Mouse (Mus musculus) thymus, adult 2 months (tissue): ENCODE results near the gene Aldh1a7. TPM values are rescaled to one million over a fixed set of nuclear protein-coding genes. Genes with fewer than 3 reads are reported as not detected.

Source experiments
- DNase-seq: peaks from one replicate; pipeline ENCODE4 v3.0.0; 2021
- H3K27ac ChIP-seq: fragments of 200-500 bp; 2 replicates; pipeline ENCODE4 v1.5.1; 2012; ENCODE audit warnings: low read length, control low read depth; ENCODE audit not compliant: control insufficient read depth, insufficient read depth
- H3K27me3 ChIP-seq: fragments of 200-500 bp; 2 replicates; pipeline ENCODE4 v1.6.1; 2012; ENCODE audit warnings: mild to moderate bottlenecking, low read length, moderate library complexity, mixed read lengths; ENCODE audit not compliant: control insufficient read depth, insufficient read depth
- H3K36me3 ChIP-seq: fragments of 200-500 bp; 2 replicates; pipeline ENCODE4 v1.6.1; 2012; ENCODE audit warnings: mild to moderate bottlenecking, low read length, moderate library complexity; ENCODE audit not compliant: control insufficient read depth, insufficient read depth
- H3K4me1 ChIP-seq: fragments of 200-500 bp; replicated peaks from 2 replicates; pipeline ENCODE4 v1.6.1; 2012; ENCODE audit warnings: low read length; ENCODE audit not compliant: control insufficient read depth, insufficient read depth
- H3K4me3 ChIP-seq: fragments of 200-500 bp; 2 replicates; pipeline ENCODE4 v1.5.1; 2012; ENCODE audit warnings: mild to moderate bottlenecking, low read length, control low read depth, moderate library complexity; ENCODE audit not compliant: control insufficient read depth, insufficient read depth
- CTCF ChIP-seq: fragments of 200-500 bp; IDR thresholded peaks from 2 replicates; pipeline ENCODE4 v1.5.1; 2012; ENCODE audit warnings: mild to moderate bottlenecking, control low read depth, low read length, moderate library complexity, borderline replicate concordance; ENCODE audit not compliant: control insufficient read depth, poor library complexity, insufficient read depth; ENCODE audit errors: extremely low read depth
- POLR2A ChIP-seq: fragments of 200-500 bp; IDR thresholded peaks from 2 replicates; pipeline ENCODE4 v1.6.1; 2012; ENCODE audit warnings: mild to moderate bottlenecking, low read length, control low read depth, moderate library complexity; ENCODE audit not compliant: control insufficient read depth, poor library complexity, insufficient read depth; ENCODE audit errors: extremely low read depth
- WGBS: fragments of 180-500 bp; shearing (Covaris S2); methylation state at CpG from one replicate; pipeline ENCODE4 v1.1.7; 2018; 5-methylcytosine and 5-hydroxymethylcytosine counted together
- polyA plus RNA-seq: library from polyadenylated mRNA; depleted of rRNA; stranded (reverse); fragments of >200 nt; gene quantifications from 2 replicates; pipeline ENCODE4 v1.2.3, GENCODE M21; 2012; rRNA removed

Gene Aldh1a7
- polyA plus RNA-seq, result 1.1 and 1.2 TPM in 2 replicates

DNA sequence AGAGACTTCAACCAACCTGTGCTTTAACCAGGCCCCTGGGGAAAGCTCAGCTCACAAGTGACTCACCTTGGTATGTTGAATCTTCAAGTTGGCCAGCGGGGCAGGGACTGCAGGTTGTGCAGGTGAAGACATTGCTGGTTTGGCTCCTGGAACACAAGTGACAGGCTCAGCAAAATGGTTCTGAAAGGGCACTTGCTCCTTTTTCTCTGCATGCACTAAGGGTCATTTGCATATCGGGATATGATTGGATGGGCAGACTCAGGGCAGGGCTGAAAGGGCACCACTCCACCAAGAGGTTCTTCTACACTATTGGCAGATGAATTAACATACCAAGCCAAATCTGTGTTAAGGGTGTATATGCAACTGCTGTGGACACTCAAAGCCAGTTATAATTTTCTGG, at the start of gene Aldh1a7:
Aldh1a7 (minus strand) TSS at position 182 of the 400 bp plus-strand sequence.
- DNase-seq, result no peak
- H3K27me3 ChIP-seq, result no peaks in the 10 kb centered on the region
- H3K36me3 ChIP-seq, result no peaks in the 10 kb centered on the region
- TF ChIP-seq POLR2A, result no peak
- no peak for TF ChIP-seq CTCF
- 84% methylated on average over 2 of the region's 2 CpGs for WGBS
- H3K4me1 ChIP-seq, result no peaks in the 10 kb centered on the region
- H3K27ac ChIP-seq, result no peak within 1 kb of the TSS
- no peak within 1 kb of the TSS for H3K4me3 ChIP-seq

DNA sequence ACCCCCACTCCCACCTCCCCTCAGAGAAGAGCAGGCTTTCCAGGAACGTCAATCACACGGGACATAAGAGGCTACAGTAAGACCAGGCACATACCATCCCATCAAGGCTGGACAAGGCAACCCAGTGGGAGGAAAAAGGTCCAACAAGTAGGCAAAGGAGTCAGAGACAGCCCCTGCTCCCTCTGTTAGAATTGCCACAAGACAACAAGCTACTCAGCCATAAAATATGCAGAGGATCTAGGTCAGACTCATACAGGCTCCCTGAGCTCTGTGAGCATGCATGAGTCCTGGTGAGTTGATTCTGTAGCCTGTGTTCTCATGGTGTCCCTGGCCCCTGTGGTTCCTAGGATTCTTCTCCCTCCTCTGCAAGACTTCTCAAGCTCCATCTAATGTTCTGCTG, 48.3 kb upstream of the Aldh1a7 start:
- TF ChIP-seq CTCF (no peak), POLR2A (no peak)
- WGBS, result 76% methylated on average over 2 of the region's 2 CpGs
- no peaks in the 10 kb centered on the region for H3K27me3 ChIP-seq
- no peak for DNase-seq
- no peak overlapping the region for H3K4me3 ChIP-seq
- H3K36me3 ChIP-seq, result no peaks in the 10 kb centered on the region
- no peak overlapping the region for H3K27ac ChIP-seq
- no peaks in the 10 kb centered on the region; the same call in 1 of the 2 replicates for H3K4me1 ChIP-seq

DNA sequence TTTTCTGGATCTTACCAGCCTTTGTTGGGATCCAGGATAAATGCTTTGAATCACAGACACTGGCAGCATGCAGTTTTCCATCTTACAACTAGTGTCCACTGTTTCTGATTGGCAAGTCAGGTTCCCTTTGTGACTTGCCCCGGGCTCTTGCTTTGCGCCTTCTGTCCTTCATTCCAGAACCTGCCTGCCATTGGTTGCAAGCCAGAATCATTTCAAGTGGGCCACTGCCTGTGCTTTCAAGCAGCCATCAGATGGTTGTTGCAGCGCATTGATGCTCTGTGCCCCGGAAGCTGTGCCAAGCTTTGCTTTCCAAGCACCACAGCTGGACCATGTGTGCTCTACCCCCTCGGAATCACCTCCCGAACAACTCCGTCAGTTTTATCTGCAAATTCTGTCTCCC, 46.6 kb upstream of the Aldh1a7 start:
- Histone ChIP-seq H3K27me3 (no peaks in the 10 kb centered on the region), H3K4me1 (no peaks in the 10 kb centered on the region; the same call in 1 of the 2 replicates), H3K36me3 (no peaks in the 10 kb centered on the region), H3K27ac (no peak overlapping the region), H3K4me3 (no peak overlapping the region)
- DNase-seq, result no peak
- WGBS, result 94% methylated on average over 7 of the region's 7 CpGs
- TF ChIP-seq POLR2A (no peak), CTCF (no peak)

DNA sequence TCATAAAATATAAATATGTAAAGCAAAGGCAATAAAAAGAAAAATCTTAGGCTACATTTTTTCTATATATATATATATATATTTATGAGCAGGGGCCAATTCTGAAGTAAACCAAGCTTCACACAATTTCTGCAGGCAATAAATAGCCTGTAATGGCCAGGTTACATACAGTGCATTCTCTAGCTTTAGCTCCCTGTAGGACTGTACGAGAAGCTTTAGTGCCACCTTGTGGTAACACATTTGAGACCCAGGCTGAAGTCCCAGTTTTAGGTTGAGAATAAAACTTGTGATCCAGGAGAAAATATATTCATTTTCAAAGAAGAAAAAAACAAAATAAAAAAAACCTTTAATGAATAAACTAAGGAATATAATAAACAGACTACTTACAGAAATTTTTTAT, 36.9 kb upstream of the Aldh1a7 start:
- 21% methylated on average over 1 of the region's 1 CpGs for WGBS
- DNase-seq, result no peak
- no peaks in the 10 kb centered on the region for H3K36me3 ChIP-seq
- H3K4me3 ChIP-seq, result no peak overlapping the region
- no peaks in the 10 kb centered on the region for H3K27me3 ChIP-seq
- TF ChIP-seq POLR2A (no peak), CTCF (no peak)
- H3K4me1 ChIP-seq, result no peaks in the 10 kb centered on the region
- H3K27ac ChIP-seq, result no peak overlapping the region

DNA sequence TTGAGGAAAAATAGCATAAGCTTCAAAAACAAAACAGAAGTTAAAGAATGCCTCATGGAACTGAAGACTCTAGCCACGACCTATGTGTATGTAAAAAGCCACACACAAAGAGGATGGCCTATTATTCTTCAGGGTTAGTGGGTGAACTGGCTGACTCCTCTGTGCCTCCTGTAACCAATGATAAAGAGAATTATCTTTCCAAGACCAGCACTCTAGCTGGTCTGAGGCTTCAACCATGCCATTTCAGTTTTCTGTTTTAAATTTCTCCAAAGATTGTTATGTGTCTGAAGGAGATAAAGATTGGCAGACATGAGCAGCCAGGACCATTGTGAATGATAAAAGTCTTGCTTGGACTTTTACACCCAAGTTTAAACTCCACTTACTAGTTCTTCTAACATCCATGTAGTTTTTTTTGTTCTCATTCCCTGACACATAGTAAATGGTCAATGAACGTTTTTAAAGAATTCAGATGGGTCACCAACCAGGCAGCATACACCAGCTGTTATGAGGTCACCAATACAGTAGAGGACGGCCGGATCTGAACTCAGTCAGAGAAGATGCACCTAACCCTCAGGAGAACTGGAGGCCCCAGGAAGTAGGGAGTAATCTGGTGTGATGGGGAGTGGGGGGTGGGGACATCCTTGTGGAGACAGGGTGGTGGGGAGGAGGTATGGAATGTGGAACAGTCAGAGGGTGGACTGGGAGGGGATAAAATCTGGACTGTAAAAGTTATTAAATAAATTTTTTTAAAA, 34.5 kb upstream of the Aldh1a7 start:
- H3K36me3 ChIP-seq, result no peaks in the 10 kb centered on the region
- WGBS, result 80% methylated on average over 4 of the region's 4 CpGs
- no peak for TF ChIP-seq CTCF
- TF ChIP-seq POLR2A, result no peak
- DNase-seq, result no peak
- no peaks in the 10 kb centered on the region for H3K27me3 ChIP-seq
- no peak overlapping the region for H3K4me3 ChIP-seq
- H3K4me1 ChIP-seq, result no peaks in the 10 kb centered on the region
- H3K27ac ChIP-seq, result no peak overlapping the region

- Histone ChIP-seq H3K27ac (no peak overlapping the region), H3K27me3 (no peaks in the 10 kb centered on the region), H3K4me1 (no peaks in the 10 kb centered on the region), H3K36me3 (no peaks in the 10 kb centered on the region), H3K4me3 (no peak overlapping the region)
- WGBS, result 81% methylated on average over 3 of the region's 3 CpGs
- TF ChIP-seq POLR2A, result no peak
- TF ChIP-seq CTCF, result no peak
- DNase-seq, result no peak
Measured at GRCm38 (mm10) chr19:20761119-20761518, 33.8 kb upstream of the Aldh1a7 start.
